Mouse (Mus musculus): ENCODE measurements around the gene Necab2. TPM values are rescaled to one million over a fixed set of nuclear protein-coding genes. Genes with fewer than 3 reads are reported as not detected.

The Necab2 gene
- polyA plus RNA-seq, 1 experiment: not detected

GRCm38 (mm10) chr8:119466105-119466504, 19.6 kb downstream of the Necab2 start:
- TF ChIP-seq GATA1 (IDR thresholded peaks at IDR 0.05; ENCODE audit: low read length): no peak

DNA sequence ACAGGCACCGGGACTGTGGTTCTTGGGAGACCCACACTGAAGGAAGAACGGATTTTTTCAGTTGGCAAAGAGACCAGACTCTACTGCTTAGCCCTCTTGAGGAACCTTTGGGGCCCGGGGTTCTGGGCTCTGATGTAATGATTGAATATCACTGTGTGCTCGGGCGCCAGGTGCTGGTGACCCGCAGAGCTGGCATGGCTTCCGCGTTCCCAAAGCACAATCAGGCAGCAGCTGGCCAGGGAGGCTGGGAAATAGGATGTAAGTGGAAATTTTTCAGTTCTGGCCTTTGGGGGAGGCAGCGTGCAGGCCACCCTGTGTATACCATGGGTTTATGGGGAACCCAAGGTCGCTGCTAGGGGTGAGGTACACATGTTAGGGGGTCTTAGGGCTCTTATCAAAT, 20.3 kb downstream of the Necab2 start:
- no peak for TF ChIP-seq GATA1 (IDR thresholded peaks at IDR 0.05; ENCODE audit: low read length)

DNA sequence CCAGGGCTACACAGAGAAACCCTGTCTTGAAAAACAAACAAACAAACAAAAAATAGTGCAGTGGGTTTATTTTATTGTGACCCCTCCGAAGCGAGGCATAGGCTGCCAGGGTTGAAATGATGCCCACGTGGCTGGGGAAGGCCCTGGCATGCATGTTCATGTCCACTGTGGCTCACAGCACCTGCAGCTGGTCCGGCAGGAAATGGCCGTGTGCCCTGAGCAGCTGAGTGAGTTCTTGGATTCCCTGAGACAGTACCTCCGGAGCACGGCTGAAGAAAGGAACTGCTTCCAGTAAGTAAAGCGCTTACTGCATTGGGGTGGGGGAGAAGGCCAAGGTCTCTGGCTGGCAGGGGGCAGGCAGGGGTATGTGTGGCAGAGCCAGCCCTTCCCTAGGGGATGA, 21.6 kb downstream of the Necab2 start:
- TF ChIP-seq GATA1 (IDR thresholded peaks at IDR 0.05; ENCODE audit: low read length): no peak

DNA sequence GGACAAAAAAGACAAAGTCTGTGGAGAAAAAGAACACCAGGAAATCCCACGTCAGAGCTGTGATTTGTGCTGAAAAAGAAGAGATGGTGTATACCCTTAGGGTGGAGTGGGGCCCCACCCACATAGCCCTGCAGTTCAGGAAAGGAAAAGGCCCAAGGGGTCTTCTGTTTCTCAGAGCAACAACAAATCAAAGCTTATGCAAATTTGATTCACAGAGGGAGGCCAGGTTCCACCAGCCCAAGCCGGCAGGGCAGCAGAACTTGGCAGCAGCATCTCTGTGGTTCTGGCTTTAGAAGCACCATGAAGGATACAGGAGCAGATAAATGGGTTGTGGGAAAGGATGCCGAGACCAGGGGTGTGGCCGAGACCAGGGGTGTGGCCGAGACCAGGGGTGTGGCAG, 32.2 kb downstream of the Necab2 start:
- TF ChIP-seq GATA1 (IDR thresholded peaks at IDR 0.05; ENCODE audit: low read length): no peak

GRCm38 (mm10) chr8:119484145-119484896, 37.8 kb downstream of the Necab2 start:
- no peak for TF ChIP-seq GATA1 (IDR thresholded peaks at IDR 0.05; ENCODE audit: low read length)

DNA sequence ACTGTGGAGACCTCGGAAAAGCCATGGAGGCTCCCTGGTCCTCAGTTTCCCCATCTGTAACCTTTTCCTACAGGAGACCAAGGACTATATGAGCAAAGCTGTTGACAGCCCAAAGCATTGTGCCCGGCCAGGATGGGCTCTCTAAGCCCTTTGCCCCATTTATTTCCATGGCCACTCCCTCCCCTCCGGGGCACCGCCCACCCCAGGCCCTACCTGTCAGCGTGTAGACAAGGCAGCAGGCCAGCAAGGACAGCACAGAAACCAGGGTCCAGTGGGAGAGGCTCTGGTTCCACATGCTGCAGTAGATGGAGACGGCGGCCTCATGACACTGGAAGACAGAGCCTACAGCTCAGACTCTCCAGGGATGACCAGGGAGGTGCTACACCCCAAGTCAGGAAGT, 40.6 kb downstream of the Necab2 start:
- TF ChIP-seq GATA1 (IDR thresholded peaks at IDR 0.05; ENCODE audit: low read length): no peak

DNA sequence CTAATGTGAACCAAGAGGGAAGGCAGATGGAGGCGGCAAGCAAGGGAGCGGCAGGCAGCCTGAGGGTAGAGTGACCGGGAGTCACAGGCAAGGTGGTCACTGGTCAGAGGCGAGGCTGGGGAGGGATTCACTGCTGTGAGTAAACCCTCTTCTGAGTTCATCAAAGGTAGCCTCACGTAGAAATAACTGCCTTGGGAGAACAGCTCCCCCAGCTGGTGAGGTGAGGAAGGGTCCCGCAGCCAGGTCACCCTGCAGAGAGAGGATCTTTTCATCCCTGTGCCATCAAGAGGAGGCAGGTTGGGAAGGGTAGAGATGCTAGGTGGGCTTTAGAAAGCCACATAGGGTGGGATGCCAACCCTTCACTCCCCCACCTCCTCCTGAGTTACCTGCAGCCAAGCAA, 50.3 kb downstream of the Necab2 start:
- no peak for TF ChIP-seq GATA1 (IDR thresholded peaks at IDR 0.05; ENCODE audit: low read length)

GRCm38 (mm10) chr8:119499836-119500235, 53.3 kb downstream of the Necab2 start:
- no peak for TF ChIP-seq GATA1 (IDR thresholded peaks at IDR 0.05; ENCODE audit: low read length)

- TF ChIP-seq GATA1 (IDR thresholded peaks at IDR 0.05; ENCODE audit: low read length): no peak
Observed at GRCm38 (mm10) chr8:119501598-119501997, 55.1 kb downstream of the Necab2 start, which contains the start of gene Slc38a8. Gene Slc38a8, minus strand, starts transcription at chr8:119501698.

DNA sequence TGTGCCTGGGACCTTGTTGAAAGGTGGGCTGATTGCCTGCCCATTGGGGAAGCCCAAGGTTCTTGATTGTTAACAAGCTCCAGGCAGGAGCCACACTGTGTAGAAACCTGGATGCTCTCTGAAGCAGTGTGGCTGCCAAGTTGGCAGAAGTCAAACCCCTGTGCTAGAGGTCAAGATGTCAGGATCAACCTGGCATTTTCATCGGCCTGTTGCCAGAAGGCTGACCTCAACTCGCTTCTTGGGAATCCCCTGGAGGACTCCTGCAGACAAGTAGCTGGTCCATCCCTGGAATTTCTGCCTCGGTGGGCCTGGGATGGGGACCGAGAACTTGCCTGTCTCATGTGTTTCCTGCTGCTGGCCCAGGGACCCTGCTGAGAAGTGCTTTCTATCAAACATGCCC, 55.6 kb downstream of the Necab2 start:
- no peak for TF ChIP-seq GATA1 (IDR thresholded peaks at IDR 0.05; ENCODE audit: low read length)

- TF ChIP-seq GATA1 (IDR thresholded peaks at IDR 0.05; ENCODE audit: low read length): no peak
Observed at GRCm38 (mm10) chr8:119503191-119503767, 56.8 kb downstream of the Necab2 start.

GRCm38 (mm10) chr8:119505488-119505887, 59.0 kb downstream of the Necab2 start:
- TF ChIP-seq GATA1 (IDR thresholded peaks at IDR 0.05; ENCODE audit: low read length): no peak

DNA sequence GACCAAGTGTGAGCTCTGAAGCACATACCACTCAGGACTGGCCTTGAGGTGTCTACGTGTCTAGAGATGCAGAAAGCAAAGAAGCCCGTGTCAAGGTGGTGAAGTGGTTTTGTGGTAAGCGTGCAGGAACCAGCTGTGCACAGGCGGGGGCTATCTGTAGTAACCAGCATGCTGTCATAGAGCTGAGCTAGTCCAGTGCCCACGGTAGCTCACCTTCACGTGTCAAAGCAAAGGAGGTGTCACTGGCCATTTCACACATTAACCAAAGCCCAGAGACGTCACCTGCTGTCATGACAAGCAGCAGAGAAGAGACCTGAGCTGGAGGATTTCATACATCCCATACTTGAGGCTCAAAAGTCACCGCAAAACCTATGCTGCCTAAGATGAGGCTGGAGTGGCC, 59.6 kb downstream of the Necab2 start:
- no peak for TF ChIP-seq GATA1 (IDR thresholded peaks at IDR 0.05; ENCODE audit: low read length)

DNA sequence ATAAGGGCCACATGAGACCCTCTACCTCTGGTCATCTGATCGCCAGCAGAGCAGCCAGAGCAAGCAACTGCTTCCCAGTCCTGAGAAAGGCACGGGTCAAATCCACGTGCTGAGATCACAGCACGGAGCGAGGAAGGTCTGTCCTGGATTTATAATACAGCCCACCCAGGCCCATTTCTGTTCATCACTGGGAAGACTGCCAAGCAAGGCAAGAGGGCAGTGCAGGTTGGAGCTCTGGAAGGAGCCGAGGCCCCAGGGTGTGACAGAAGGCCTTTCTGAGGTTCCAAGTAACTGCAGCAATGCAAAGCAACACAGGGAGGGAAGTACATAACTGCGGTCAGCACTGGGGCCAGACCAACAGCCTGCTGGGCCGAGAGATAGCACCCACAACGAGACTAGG, 64.0 kb downstream of the Necab2 start:
- TF ChIP-seq GATA1 (IDR thresholded peaks at IDR 0.05; ENCODE audit: low read length): no peak

- no peak for TF ChIP-seq GATA1 (IDR thresholded peaks at IDR 0.05; ENCODE audit: low read length)
Observed at GRCm38 (mm10) chr8:119511722-119512121, 65.2 kb downstream of the Necab2 start.

DNA sequence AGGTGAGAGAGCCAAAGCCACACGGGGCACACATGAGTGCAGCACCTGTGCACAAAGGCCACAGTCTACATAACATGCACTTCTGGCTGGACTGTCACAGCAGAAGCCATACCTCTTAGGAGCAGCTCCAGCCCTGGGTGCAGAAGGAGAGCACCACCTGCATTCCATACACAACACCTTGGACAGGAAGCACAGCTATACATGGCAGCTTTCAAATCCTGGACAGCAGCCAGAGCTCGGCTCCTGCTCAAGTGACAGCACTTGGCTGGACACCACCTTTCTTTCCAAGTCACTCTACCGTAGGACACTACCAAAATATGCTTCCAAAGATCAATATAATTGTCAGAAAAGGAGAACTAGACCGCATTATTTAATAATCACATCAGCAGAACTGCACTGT, 66.9 kb downstream of the Necab2 start:
- no peak for TF ChIP-seq GATA1 (IDR thresholded peaks at IDR 0.05; ENCODE audit: low read length)

- TF ChIP-seq GATA1 (IDR thresholded peaks at IDR 0.05; ENCODE audit: low read length): no peak
Observed at GRCm38 (mm10) chr8:119514940-119515339, 68.4 kb downstream of the Necab2 start.
